Mouse (Mus musculus) liver, embryonic 16.5 days (tissue): ENCODE data around the gene Serp2. TPM values are rescaled to one million over a fixed set of nuclear protein-coding genes. Genes with fewer than 3 reads are reported as not detected.

ENCODE experiments used
- ATAC-seq: fragments of 200-750 bp; cut with Nextera tagmentation; 2 replicates; pipeline ENCODE4 v1.8.0; 2017; ENCODE audit warnings: low read depth, mild to moderate bottlenecking, moderate number of reproducible peaks, moderate library complexity
- H3K27ac ChIP-seq: fragments of 300-500 bp; sonication (generic); 2 replicates; pipeline ENCODE4 v1.5.1; 2014; ENCODE audit warnings: mild to moderate bottlenecking, low read length
- H3K27me3 ChIP-seq: fragments of 300-500 bp; sonication (generic); 2 replicates; pipeline ENCODE4 v1.6.1; 2014; ENCODE audit warnings: low read depth, low read length, mixed read lengths; ENCODE audit not compliant: control insufficient read depth, insufficient read depth
- H3K36me3 ChIP-seq: fragments of 300-500 bp; sonication (generic); 2 replicates; pipeline ENCODE4 v1.6.1; 2014; ENCODE audit warnings: mild to moderate bottlenecking; ENCODE audit not compliant: control insufficient read depth, insufficient read depth
- H3K4me1 ChIP-seq: fragments of 300-500 bp; sonication (generic); 2 replicates; pipeline ENCODE4 v1.6.1; 2014; ENCODE audit warnings: low read depth, low read length, mixed read lengths; ENCODE audit not compliant: control insufficient read depth
- H3K4me2 ChIP-seq: fragments of 300-500 bp; sonication (generic); 2 replicates; pipeline ENCODE4 v1.6.1; 2014; ENCODE audit warnings: low read depth, low read length, mixed read lengths
- H3K4me3 ChIP-seq: fragments of 300-500 bp; sonication (generic); 2 replicates; pipeline ENCODE4 v1.5.1; 2014; ENCODE audit warnings: low read depth, mild to moderate bottlenecking, low read length
- H3K9ac ChIP-seq: fragments of 300-500 bp; sonication (generic); 2 replicates; pipeline ENCODE4 v1.6.1; 2014; ENCODE audit warnings: low read depth, low read length
- H3K9me3 ChIP-seq: fragments of 300-500 bp; sonication (generic); replicated peaks from 2 replicates; pipeline ENCODE4 v1.6.1; 2016; ENCODE audit warnings: low read length; ENCODE audit not compliant: control insufficient read depth
- WGBS: fragments of 180-500 bp; shearing (Covaris S2); extraction: QIAGEN DNeasy Blood & Tissue Kit; methylation state at CpG from one replicate; pipeline ENCODE4 v1.1.7; 2014; ENCODE audit not compliant: insufficient replicate concordance; 5-methylcytosine and 5-hydroxymethylcytosine counted together
- polyA plus RNA-seq: library from polyadenylated mRNA; unstranded; fragments of >200 nt; fragmentation: Nextera tagmentation; extraction: Ambion mirVana; gene quantifications from 2 replicates; pipeline ENCODE4 v1.2.1, GENCODE M21; 2015

Gene Serp2
- polyA plus RNA-seq, 1 experiment from 2014 or later = 0.61 TPM

GRCm38 (mm10) chr14:76523344-76523743 lies 33.3 kb downstream of the Serp2 start:
- no peak overlapping the region for H3K4me2 ChIP-seq
- no peak for ATAC-seq
- peaks cover 23% of the 10 kb centered on the region for H3K4me1 ChIP-seq

GRCm38 (mm10) chr14:76521308-76521707 lies 35.4 kb downstream of the Serp2 start:
- no peaks in the 10 kb centered on the region for H3K27me3 ChIP-seq
- no peaks in the 10 kb centered on the region for H3K36me3 ChIP-seq
- H3K27ac ChIP-seq = peak overlapping the region; percentile 69; the same call in 1 of the 2 replicates
- H3K4me3 ChIP-seq = no peak overlapping the region
- no peaks in the 10 kb centered on the region for H3K9me3 ChIP-seq
- H3K4me1 ChIP-seq = peaks cover 33% of the 10 kb centered on the region
- no peak overlapping the region for H3K9ac ChIP-seq
- no peak for ATAC-seq
- H3K4me2 ChIP-seq = no peak overlapping the region
- 79% methylated on average over 3 of the region's 3 CpGs for WGBS

More at GRCm38 (mm10) chr14:76523344-76523743, 33.3 kb downstream of the Serp2 start:
- H3K27me3 ChIP-seq = no peaks in the 10 kb centered on the region
- H3K4me3 ChIP-seq = no peak overlapping the region
- 82% methylated on average over 1 of the region's 1 CpGs for WGBS
- no peaks in the 10 kb centered on the region for H3K9me3 ChIP-seq
- no peak overlapping the region for H3K9ac ChIP-seq
- H3K36me3 ChIP-seq = no peaks in the 10 kb centered on the region
- no peak overlapping the region for H3K27ac ChIP-seq

- H3K9ac ChIP-seq = no peak overlapping the region
- no peaks in the 10 kb centered on the region for H3K36me3 ChIP-seq
- no peak overlapping the region for H3K4me3 ChIP-seq
- H3K9me3 ChIP-seq = no peaks in the 10 kb centered on the region
- H3K4me2 ChIP-seq = peak overlapping the region; percentile 42
- WGBS = 12% methylated on average over 4 of the region's 4 CpGs
- H3K27ac ChIP-seq = peak overlapping the region; percentile 84
- no peaks in the 10 kb centered on the region for H3K27me3 ChIP-seq
- peak; percentile 93 for ATAC-seq
- H3K4me1 ChIP-seq = peaks cover 39% of the 10 kb centered on the region
Observed at GRCm38 (mm10) chr14:76520606-76521005, 36.1 kb downstream of the Serp2 start.

- no peak for ATAC-seq
- Histone ChIP-seq H3K27ac (no peak overlapping the region), H3K9me3 (no peaks in the 10 kb centered on the region), H3K9ac (no peak overlapping the region), H3K27me3 (no peaks in the 10 kb centered on the region), H3K36me3 (no peaks in the 10 kb centered on the region), H3K4me2 (no peak overlapping the region), H3K4me3 (no peak overlapping the region), H3K4me1 (peaks cover 37% of the 10 kb centered on the region)
- WGBS = 63% methylated on average over 5 of the region's 5 CpGs
Observed at GRCm38 (mm10) chr14:76518217-76518616, 38.5 kb downstream of the Serp2 start.

GRCm38 (mm10) chr14:76515620-76516019 lies 41.1 kb downstream of the Serp2 start:
- ATAC-seq = no peak
- 75% methylated on average over 7 of the region's 7 CpGs for WGBS
- peaks cover 32% of the 10 kb centered on the region for H3K4me1 ChIP-seq

GRCm38 (mm10) chr14:76514050-76514585 lies 42.6 kb downstream of the Serp2 start:
- no peak for ATAC-seq
- WGBS = 50% methylated on average over 6 of the region's 6 CpGs
- H3K4me1 ChIP-seq = peaks cover 21% of the 10 kb centered on the region

More at GRCm38 (mm10) chr14:76515620-76516019, 41.1 kb downstream of the Serp2 start:
- Histone ChIP-seq H3K4me2 (no peak overlapping the region), H3K27ac (no peak overlapping the region), H3K9me3 (no peaks in the 10 kb centered on the region), H3K4me3 (no peak overlapping the region), H3K36me3 (no peaks in the 10 kb centered on the region), H3K9ac (no peak overlapping the region), H3K27me3 (no peaks in the 10 kb centered on the region)

GRCm38 (mm10) chr14:76513395-76514049 lies 43.2 kb downstream of the Serp2 start:
- Histone ChIP-seq H3K27ac (no peak overlapping the region), H3K4me3 (no peak overlapping the region), H3K36me3 (no peaks in the 10 kb centered on the region), H3K4me2 (no peak overlapping the region), H3K9ac (no peak overlapping the region), H3K27me3 (no peaks in the 10 kb centered on the region), H3K9me3 (no peaks in the 10 kb centered on the region), H3K4me1 (peaks cover 21% of the 10 kb centered on the region)
- 41% methylated on average over 11 of the region's 11 CpGs for WGBS
- ATAC-seq = no peak

More at GRCm38 (mm10) chr14:76514050-76514585, 42.6 kb downstream of the Serp2 start:
- no peak overlapping the region for H3K4me2 ChIP-seq
- no peaks in the 10 kb centered on the region for H3K27me3 ChIP-seq
- H3K4me3 ChIP-seq = no peak overlapping the region
- H3K9me3 ChIP-seq = no peaks in the 10 kb centered on the region
- H3K36me3 ChIP-seq = no peaks in the 10 kb centered on the region
- H3K9ac ChIP-seq = no peak overlapping the region
- no peak overlapping the region for H3K27ac ChIP-seq

GRCm38 (mm10) chr14:76511971-76512370 lies 44.7 kb downstream of the Serp2 start:
- Histone ChIP-seq H3K9ac (no peak overlapping the region), H3K9me3 (no peaks in the 10 kb centered on the region), H3K27ac (no peak overlapping the region), H3K4me2 (no peak overlapping the region), H3K36me3 (peaks cover 11% of the 10 kb centered on the region), H3K27me3 (no peaks in the 10 kb centered on the region), H3K4me1 (peaks cover 17% of the 10 kb centered on the region), H3K4me3 (no peak overlapping the region)
- WGBS = 74% methylated on average over 7 of the region's 7 CpGs
- no peak for ATAC-seq

- H3K4me2 ChIP-seq = no peak overlapping the region
- H3K4me3 ChIP-seq = no peak overlapping the region
- no peaks in the 10 kb centered on the region for H3K27me3 ChIP-seq
- H3K4me1 ChIP-seq = peaks cover 14% of the 10 kb centered on the region
- ATAC-seq = no peak
- H3K9ac ChIP-seq = no peak overlapping the region
- no peaks in the 10 kb centered on the region for H3K9me3 ChIP-seq
- 85% methylated on average over 10 of the region's 10 CpGs for WGBS
- no peak overlapping the region for H3K27ac ChIP-seq
- peaks cover 20% of the 10 kb centered on the region for H3K36me3 ChIP-seq
Observed at GRCm38 (mm10) chr14:76508701-76509100, 48.0 kb downstream of the Serp2 start.
